In the genomic region with DNA sequence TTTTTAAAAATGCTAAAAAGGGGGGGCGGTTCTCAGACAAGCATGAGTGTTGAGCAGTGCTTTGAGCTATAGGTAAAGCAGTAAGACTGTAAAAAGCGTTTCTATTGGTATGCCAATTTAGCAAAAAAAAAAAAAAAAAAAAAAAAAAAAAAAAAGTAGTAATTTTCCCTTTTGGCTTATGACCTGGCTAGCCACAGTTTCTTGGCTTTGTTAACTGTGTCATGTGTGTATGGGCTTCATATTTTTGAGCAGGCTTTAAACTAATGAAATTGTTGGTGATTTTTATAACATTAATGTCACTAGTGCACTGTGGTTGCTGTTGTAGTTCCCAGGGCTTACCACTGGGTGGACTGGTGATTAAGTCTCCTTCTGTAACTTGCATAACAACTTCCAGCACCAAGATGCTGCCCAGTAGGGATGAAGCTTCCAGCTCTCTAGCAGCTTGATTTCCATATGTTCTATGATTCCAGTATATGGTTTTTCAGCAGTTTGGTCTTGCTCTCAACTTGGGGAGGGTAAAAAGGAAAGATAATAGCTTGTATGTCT, we compare ENCODE assay signal across 14 mouse cellular contexts.
A peak's percentile ranks its signal among the peaks of the same experiment; 100 is the strongest.
DNase-seq lines count a peak whose midpoint lies in the region; ATAC-seq lines count a peak whose summit lies in the region.
"Had no signal": no experiment of that assay in that cellular context is flagged by ENCODE, and none has a peak within 500 bp of the region (broad histone marks: within the 10 kb centered on the region; RNA-seq: fewer than 3 reads in every experiment).

No protein-coding gene starts in this region.

- ATAC-seq in hindbrain, embryonic 12.5 days (ENCODE audit: low FRiP score), result no peak
- no peak for ATAC-seq in midbrain, embryonic 11.5 days (ENCODE audit: low FRiP score)
- ATAC-seq in activated CD4-positive, CD25-positive, alpha-beta regulatory T cell, adult 4 months, result peak; percentile 46
- peak; percentile 84 for ATAC-seq in megakaryocyte progenitor cell, adult 5-6 weeks (replicated peaks; ENCODE audit: poor library complexity)
- no peak for ATAC-seq in forebrain, embryonic 15.5 days (replicated peaks)

- no peak overlapping the region for H3K9ac ChIP-seq in hindbrain, embryonic 12.5 days
- H3K9ac ChIP-seq in midbrain, embryonic 11.5 days (ENCODE audit: low read length), result no peak overlapping the region
- no peak overlapping the region for H3K9ac ChIP-seq in forebrain, embryonic 15.5 days (replicated peaks)
- H3K9ac ChIP-seq: embryonic facial prominence, embryonic 12.5 days; hindbrain, embryonic 15.5 days had no signal

- 78% methylated on average over 2 of the region's 2 CpGs for WGBS in hindbrain, embryonic 10.5 days
- WGBS in hindbrain, embryonic 12.5 days, result 83% methylated on average over 2 of the region's 2 CpGs
- 69% methylated on average over 2 of the region's 2 CpGs for WGBS in midbrain, embryonic 11.5 days
- WGBS in midbrain, embryonic 10.5 days, result 89% methylated on average over 2 of the region's 2 CpGs
- 84% methylated on average over 2 of the region's 2 CpGs for WGBS in forebrain, embryonic 15.5 days

- no peak overlapping the region for H3K27ac ChIP-seq in hindbrain, embryonic 10.5 days
- H3K27ac ChIP-seq in hindbrain, embryonic 12.5 days, result no peak overlapping the region
- H3K27ac ChIP-seq in midbrain, embryonic 11.5 days (ENCODE audit: low read depth, low read length), result no peak overlapping the region
- no peak overlapping the region for H3K27ac ChIP-seq in midbrain, embryonic 10.5 days (replicated peaks)
- H3K27ac ChIP-seq in forebrain, embryonic 15.5 days (replicated peaks), result no peak overlapping the region
- H3K27ac ChIP-seq: embryonic facial prominence, embryonic 12.5 days; hindbrain, embryonic 15.5 days; limb, embryonic 10.5 days had no signal

- H3K4me1 ChIP-seq in hindbrain, embryonic 10.5 days (replicated peaks), result no peaks in the 10 kb centered on the region
- H3K4me1 ChIP-seq in hindbrain, embryonic 12.5 days, result no peaks in the 10 kb centered on the region
- no peaks in the 10 kb centered on the region for H3K4me1 ChIP-seq in midbrain, embryonic 11.5 days (ENCODE audit: control insufficient read depth, insufficient read depth, low read length)
- no peaks in the 10 kb centered on the region for H3K4me1 ChIP-seq in midbrain, embryonic 10.5 days
- H3K4me1 ChIP-seq in forebrain, embryonic 15.5 days, result no peaks in the 10 kb centered on the region
- H3K4me1 ChIP-seq: embryonic facial prominence, embryonic 12.5 days; hindbrain, embryonic 15.5 days; limb, embryonic 10.5 days had no signal

- no peaks in the 10 kb centered on the region for H3K27me3 ChIP-seq in hindbrain, embryonic 10.5 days (ENCODE audit: insufficient read depth, poor library complexity, severe bottlenecking)
- H3K27me3 ChIP-seq in hindbrain, embryonic 12.5 days, result no peaks in the 10 kb centered on the region
- no peaks in the 10 kb centered on the region for H3K27me3 ChIP-seq in midbrain, embryonic 11.5 days (ENCODE audit: control insufficient read depth, insufficient read depth, low read length)
- no peaks in the 10 kb centered on the region for H3K27me3 ChIP-seq in midbrain, embryonic 10.5 days (ENCODE audit: low read depth, poor library complexity, severe bottlenecking)
- no peaks in the 10 kb centered on the region for H3K27me3 ChIP-seq in forebrain, embryonic 15.5 days
- H3K27me3 ChIP-seq: embryonic facial prominence, embryonic 12.5 days; hindbrain, embryonic 15.5 days had no signal

- H3K4me3 ChIP-seq in hindbrain, embryonic 10.5 days, result no peak overlapping the region
- H3K4me3 ChIP-seq in hindbrain, embryonic 12.5 days, result no peak overlapping the region
- no peak overlapping the region for H3K4me3 ChIP-seq in midbrain, embryonic 11.5 days (ENCODE audit: low read depth, low read length)
- H3K4me3 ChIP-seq in midbrain, embryonic 10.5 days, result no peak overlapping the region
- no peak overlapping the region for H3K4me3 ChIP-seq in forebrain, embryonic 15.5 days
- H3K4me3 ChIP-seq: embryonic facial prominence, embryonic 12.5 days; hindbrain, embryonic 15.5 days; limb, embryonic 10.5 days had no signal

- peak; percentile 6 for DNase-seq in hindbrain, embryonic 10.5 days (ENCODE audit: low spot score)
- peak; percentile 91 for DNase-seq in midbrain, embryonic 11.5 days (ENCODE audit: low spot score, missing footprints)
- no peak for DNase-seq in midbrain, embryonic 10.5 days (ENCODE audit: low spot score)
- DNase-seq in urinary bladder, postnatal 4 days (ENCODE audit: low spot score in 2 of 2), result no peak
- DNase-seq: gastrocnemius, postnatal 10 days; right cerebral cortex, postnatal 4 days; thymus, postnatal 4 days had no signal

- no peaks in the 10 kb centered on the region for H3K36me3 ChIP-seq in hindbrain, embryonic 10.5 days
- H3K36me3 ChIP-seq in hindbrain, embryonic 12.5 days, result no peaks in the 10 kb centered on the region
- H3K36me3 ChIP-seq in midbrain, embryonic 11.5 days (ENCODE audit: control insufficient read depth, insufficient read depth, low read length), result no peaks in the 10 kb centered on the region
- H3K36me3 ChIP-seq in midbrain, embryonic 10.5 days, result no peaks in the 10 kb centered on the region
- H3K36me3 ChIP-seq in forebrain, embryonic 15.5 days, result no peaks in the 10 kb centered on the region
- H3K36me3 ChIP-seq: embryonic facial prominence, embryonic 12.5 days; hindbrain, embryonic 15.5 days; limb, embryonic 10.5 days had no signal

- H3K4me2 ChIP-seq in hindbrain, embryonic 12.5 days (replicated peaks), result no peak overlapping the region
- no peak overlapping the region for H3K4me2 ChIP-seq in midbrain, embryonic 11.5 days
- H3K4me2 ChIP-seq in forebrain, embryonic 15.5 days (replicated peaks), result no peak overlapping the region
- H3K4me2 ChIP-seq: embryonic facial prominence, embryonic 12.5 days; hindbrain, embryonic 15.5 days had no signal

- H3K9me3 ChIP-seq in hindbrain, embryonic 10.5 days, result no peaks in the 10 kb centered on the region
- no peaks in the 10 kb centered on the region for H3K9me3 ChIP-seq in hindbrain, embryonic 12.5 days (replicated peaks)
- H3K9me3 ChIP-seq in midbrain, embryonic 11.5 days (ENCODE audit: control insufficient read depth, low read length), result no peaks in the 10 kb centered on the region
- H3K9me3 ChIP-seq in midbrain, embryonic 10.5 days (replicated peaks), result no peaks in the 10 kb centered on the region
- H3K9me3 ChIP-seq in forebrain, embryonic 15.5 days, result no peaks in the 10 kb centered on the region
- H3K9me3 ChIP-seq: embryonic facial prominence, embryonic 12.5 days; hindbrain, embryonic 15.5 days; limb, embryonic 10.5 days had no signal

Comparison
In these comparisons a context has a peak if more than half of its experiments do, and no peak if none do; other contexts are left out.
1. DNase-seq: peak in hindbrain, embryonic 10.5 days (single experiment) and midbrain, embryonic 11.5 days (single experiment); none in midbrain, embryonic 10.5 days (single experiment) and urinary bladder, postnatal 4 days (0 of 2).
2. ATAC-seq: peak in activated CD4-positive, CD25-positive, alpha-beta regulatory T cell, adult 4 months (single experiment) and megakaryocyte progenitor cell, adult 5-6 weeks (single experiment); none in hindbrain, embryonic 12.5 days (single experiment), midbrain, embryonic 11.5 days (single experiment) and forebrain, embryonic 15.5 days (single experiment).